Mouse (Mus musculus): ENCODE measurements around the gene Pde4dip. TPM values are rescaled to one million over a fixed set of nuclear protein-coding genes. Genes with fewer than 3 reads are reported as not detected.

The Pde4dip gene
- polyA plus RNA-seq, 1 experiment from 2014 or later = 99.4 TPM

GRCm38 (mm10) chr3:97799267-97799666 is 89.2 kb downstream of the Pde4dip start:
- Histone ChIP-seq H3K27ac (replicated peaks in 1 of 2; ENCODE audit: control insufficient read depth in 1 of 2, insufficient read depth in 1 of 2, low read depth in 2 of 2, low read length in 2 of 2) (0 out of 4 replicates have a peak overlapping the region, but pooled peaks have one; percentile 9 to 34), H3K4me2 (ENCODE audit: low read length) (no peak overlapping the region), H3K4me3 (ENCODE audit: control insufficient read depth in 1 of 2, insufficient read depth in 1 of 2, low read depth in 1 of 2, low read length in 2 of 2) (no peak overlapping the region), H3K4me1 (ENCODE audit: control insufficient read depth in 2 of 2, insufficient read depth in 2 of 2, low read length in 2 of 2) (peaks cover 32 to 70% of the 10 kb centered on the region in 2 experiments), H3K9me3 (ENCODE audit: control insufficient read depth, low read length) (no peaks in the 10 kb centered on the region), H3K27me3 (ENCODE audit: control insufficient read depth, insufficient read depth, low read length) (no peaks in the 10 kb centered on the region), H3K9ac (ENCODE audit: low read length) (no peak overlapping the region), H3K36me3 (ENCODE audit: control insufficient read depth, insufficient read depth, low read length) (peaks cover 9% of the 10 kb centered on the region; the same call in 1 of the 2 replicates)
- 58% methylated on average over 3 of the region's 3 CpGs for WGBS
- ATAC-seq (ENCODE audit: insufficient number of reproducible peaks, insufficient read depth, low FRiP score, low read depth) = no peak

GRCm38 (mm10) chr3:97797371-97797770 is 91.1 kb downstream of the Pde4dip start:
- no peaks in the 10 kb centered on the region for H3K9me3 ChIP-seq (ENCODE audit: control insufficient read depth, low read length)
- H3K27me3 ChIP-seq (ENCODE audit: control insufficient read depth, insufficient read depth, low read length) = no peaks in the 10 kb centered on the region
- H3K4me3 ChIP-seq (ENCODE audit: control insufficient read depth in 1 of 2, insufficient read depth in 1 of 2, low read depth in 1 of 2, low read length in 2 of 2) = no peak overlapping the region
- H3K27ac ChIP-seq (replicated peaks in 1 of 2; ENCODE audit: control insufficient read depth in 1 of 2, insufficient read depth in 1 of 2, low read depth in 2 of 2, low read length in 2 of 2) = peak overlapping the region; percentile 42 to 49; a peak in 3 of 4 replicates
- no peak for ATAC-seq (ENCODE audit: insufficient number of reproducible peaks, insufficient read depth, low FRiP score, low read depth)
- H3K9ac ChIP-seq (ENCODE audit: low read length) = peak overlapping the region; percentile 18; the same call in 1 of the 2 replicates
- peaks cover 28 to 68% of the 10 kb centered on the region in 2 experiments for H3K4me1 ChIP-seq (ENCODE audit: control insufficient read depth in 2 of 2, insufficient read depth in 2 of 2, low read length in 2 of 2)
- WGBS = 47% methylated on average over 6 of the region's 6 CpGs
- H3K4me2 ChIP-seq (ENCODE audit: low read length) = no peak overlapping the region
- peaks cover 21% of the 10 kb centered on the region for H3K36me3 ChIP-seq (ENCODE audit: control insufficient read depth, insufficient read depth, low read length)

GRCm38 (mm10) chr3:97793995-97794394 is 94.5 kb downstream of the Pde4dip start:
- Histone ChIP-seq H3K36me3 (ENCODE audit: control insufficient read depth, insufficient read depth, low read length) (peaks cover 52% of the 10 kb centered on the region), H3K9me3 (ENCODE audit: control insufficient read depth, low read length) (peaks cover 3% of the 10 kb centered on the region; the same call in 1 of the 2 replicates), H3K4me3 (ENCODE audit: control insufficient read depth in 1 of 2, insufficient read depth in 1 of 2, low read depth in 1 of 2, low read length in 2 of 2) (no peak overlapping the region), H3K4me1 (ENCODE audit: control insufficient read depth in 2 of 2, insufficient read depth in 2 of 2, low read length in 2 of 2) (peaks cover 20 to 37% of the 10 kb centered on the region in 2 experiments), H3K27ac (replicated peaks in 1 of 2; ENCODE audit: control insufficient read depth in 1 of 2, insufficient read depth in 1 of 2, low read depth in 2 of 2, low read length in 2 of 2) (peak overlapping the region; percentile 80), H3K4me2 (ENCODE audit: low read length) (no peak overlapping the region; the same call in 1 of the 2 replicates), H3K27me3 (ENCODE audit: control insufficient read depth, insufficient read depth, low read length) (no peaks in the 10 kb centered on the region), H3K9ac (ENCODE audit: low read length) (no peak overlapping the region)
- peak; percentile 60 for ATAC-seq (ENCODE audit: insufficient number of reproducible peaks, insufficient read depth, low FRiP score, low read depth)
- 26% methylated on average over 8 of the region's 8 CpGs for WGBS

DNA sequence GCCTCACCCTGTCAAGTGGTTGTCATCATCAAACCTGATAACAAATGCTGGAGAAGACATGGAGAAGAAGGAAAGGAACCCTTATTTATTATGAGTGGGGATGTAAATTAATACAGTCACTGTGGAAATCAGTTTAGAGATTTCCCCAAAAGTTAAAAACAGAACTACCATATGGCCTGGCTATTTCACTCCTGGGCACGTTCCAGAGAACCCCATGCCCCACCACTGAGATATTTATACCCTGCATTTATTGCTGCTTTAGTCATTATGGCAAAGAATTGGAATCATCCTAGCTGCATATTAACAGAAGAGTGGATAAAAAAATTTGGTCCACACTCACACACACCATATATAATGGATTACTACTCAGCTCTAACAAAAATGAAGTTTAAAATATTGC is 98.4 kb downstream of the Pde4dip start:
- no peak overlapping the region for H3K9ac ChIP-seq (ENCODE audit: low read length)
- no peak overlapping the region for H3K4me3 ChIP-seq (ENCODE audit: control insufficient read depth in 1 of 2, insufficient read depth in 1 of 2, low read depth in 1 of 2, low read length in 2 of 2)
- H3K27me3 ChIP-seq (ENCODE audit: control insufficient read depth, insufficient read depth, low read length) = no peaks in the 10 kb centered on the region
- peaks cover 64% of the 10 kb centered on the region for H3K36me3 ChIP-seq (ENCODE audit: control insufficient read depth, insufficient read depth, low read length)
- H3K9me3 ChIP-seq (ENCODE audit: control insufficient read depth, low read length) = peaks cover 3% of the 10 kb centered on the region; the same call in 1 of the 2 replicates
- H3K27ac ChIP-seq (replicated peaks in 1 of 2; ENCODE audit: control insufficient read depth in 1 of 2, insufficient read depth in 1 of 2, low read depth in 2 of 2, low read length in 2 of 2) = no peak overlapping the region
- ATAC-seq (ENCODE audit: insufficient number of reproducible peaks, insufficient read depth, low FRiP score, low read depth) = no peak
- H3K4me1 ChIP-seq (ENCODE audit: control insufficient read depth in 2 of 2, insufficient read depth in 2 of 2, low read length in 2 of 2) = peaks cover 9 to 16% of the 10 kb centered on the region in 2 experiments
- 80% methylated on average over 1 of the region's 1 CpGs for WGBS
- no peak overlapping the region for H3K4me2 ChIP-seq (ENCODE audit: low read length)

- H3K9me3 ChIP-seq (ENCODE audit: control insufficient read depth, low read length) = peaks cover 3% of the 10 kb centered on the region; the same call in 1 of the 2 replicates
- H3K9ac ChIP-seq (ENCODE audit: low read length) = no peak overlapping the region
- H3K27ac ChIP-seq (replicated peaks in 1 of 2; ENCODE audit: control insufficient read depth in 1 of 2, insufficient read depth in 1 of 2, low read depth in 2 of 2, low read length in 2 of 2) = no peak overlapping the region
- ATAC-seq (ENCODE audit: insufficient number of reproducible peaks, insufficient read depth, low FRiP score, low read depth) = no peak
- H3K4me3 ChIP-seq (ENCODE audit: control insufficient read depth in 1 of 2, insufficient read depth in 1 of 2, low read depth in 1 of 2, low read length in 2 of 2) = no peak overlapping the region
- H3K27me3 ChIP-seq (ENCODE audit: control insufficient read depth, insufficient read depth, low read length) = no peaks in the 10 kb centered on the region
- peaks cover 7 to 11% of the 10 kb centered on the region in 2 experiments for H3K4me1 ChIP-seq (ENCODE audit: control insufficient read depth in 2 of 2, insufficient read depth in 2 of 2, low read length in 2 of 2)
- peaks cover 64% of the 10 kb centered on the region for H3K36me3 ChIP-seq (ENCODE audit: control insufficient read depth, insufficient read depth, low read length)
- no peak overlapping the region for H3K4me2 ChIP-seq (ENCODE audit: low read length)
Observed at GRCm38 (mm10) chr3:97789317-97789716, 99.2 kb downstream of the Pde4dip start.

- peaks cover 7% of the 10 kb centered on the region; the same call in 1 of the 2 replicates for H3K36me3 ChIP-seq (ENCODE audit: control insufficient read depth, insufficient read depth, low read length)
- peaks cover 0 to 7% of the 10 kb centered on the region in 2 experiments; a peak in 1 of 4 replicates for H3K4me1 ChIP-seq (ENCODE audit: control insufficient read depth in 2 of 2, insufficient read depth in 2 of 2, low read length in 2 of 2)
- ATAC-seq (ENCODE audit: insufficient number of reproducible peaks, insufficient read depth, low FRiP score, low read depth) = no peak
- no peaks in the 10 kb centered on the region for H3K27me3 ChIP-seq (ENCODE audit: control insufficient read depth, insufficient read depth, low read length)
- H3K27ac ChIP-seq (replicated peaks in 1 of 2; ENCODE audit: control insufficient read depth in 1 of 2, insufficient read depth in 1 of 2, low read depth in 2 of 2, low read length in 2 of 2) = no peak overlapping the region
- 27% methylated on average over 4 of the region's 4 CpGs for WGBS
- H3K9ac ChIP-seq (ENCODE audit: low read length) = no peak overlapping the region
- no peaks in the 10 kb centered on the region for H3K9me3 ChIP-seq (ENCODE audit: control insufficient read depth, low read length)
- no peak overlapping the region for H3K4me3 ChIP-seq (ENCODE audit: control insufficient read depth in 1 of 2, insufficient read depth in 1 of 2, low read depth in 1 of 2, low read length in 2 of 2)
- H3K4me2 ChIP-seq (ENCODE audit: low read length) = no peak overlapping the region
Observed at GRCm38 (mm10) chr3:97776195-97776594, 112.3 kb downstream of the Pde4dip start.

GRCm38 (mm10) chr3:97775742-97776141 is 112.8 kb downstream of the Pde4dip start:
- Histone ChIP-seq H3K9me3 (ENCODE audit: control insufficient read depth, low read length) (no peaks in the 10 kb centered on the region), H3K4me3 (ENCODE audit: control insufficient read depth in 1 of 2, insufficient read depth in 1 of 2, low read depth in 1 of 2, low read length in 2 of 2) (no peak overlapping the region), H3K9ac (ENCODE audit: low read length) (no peak overlapping the region), H3K36me3 (ENCODE audit: control insufficient read depth, insufficient read depth, low read length) (peaks cover 7% of the 10 kb centered on the region; the same call in 1 of the 2 replicates), H3K4me2 (ENCODE audit: low read length) (no peak overlapping the region), H3K27ac (replicated peaks in 1 of 2; ENCODE audit: control insufficient read depth in 1 of 2, insufficient read depth in 1 of 2, low read depth in 2 of 2, low read length in 2 of 2) (no peak overlapping the region), H3K4me1 (ENCODE audit: control insufficient read depth in 2 of 2, insufficient read depth in 2 of 2, low read length in 2 of 2) (peaks cover 0 to 7% of the 10 kb centered on the region in 2 experiments; a peak in 1 of 4 replicates), H3K27me3 (ENCODE audit: control insufficient read depth, insufficient read depth, low read length) (no peaks in the 10 kb centered on the region)
- WGBS = 59% methylated on average over 2 of the region's 2 CpGs
- no peak for ATAC-seq (ENCODE audit: insufficient number of reproducible peaks, insufficient read depth, low FRiP score, low read depth)

- ATAC-seq (ENCODE audit: insufficient number of reproducible peaks, insufficient read depth, low FRiP score, low read depth) = no peak
- H3K9ac ChIP-seq (ENCODE audit: low read length) = no peak overlapping the region
- peaks cover 0 to 7% of the 10 kb centered on the region in 2 experiments; a peak in 1 of 4 replicates for H3K4me1 ChIP-seq (ENCODE audit: control insufficient read depth in 2 of 2, insufficient read depth in 2 of 2, low read length in 2 of 2)
- WGBS = 67% methylated on average over 1 of the region's 1 CpGs
- H3K4me3 ChIP-seq (ENCODE audit: control insufficient read depth in 1 of 2, insufficient read depth in 1 of 2, low read depth in 1 of 2, low read length in 2 of 2) = no peak overlapping the region
- peaks cover 7% of the 10 kb centered on the region; the same call in 1 of the 2 replicates for H3K36me3 ChIP-seq (ENCODE audit: control insufficient read depth, insufficient read depth, low read length)
- H3K27me3 ChIP-seq (ENCODE audit: control insufficient read depth, insufficient read depth, low read length) = no peaks in the 10 kb centered on the region
- H3K9me3 ChIP-seq (ENCODE audit: control insufficient read depth, low read length) = no peaks in the 10 kb centered on the region
- H3K4me2 ChIP-seq (ENCODE audit: low read length) = no peak overlapping the region
- H3K27ac ChIP-seq (replicated peaks in 1 of 2; ENCODE audit: control insufficient read depth in 1 of 2, insufficient read depth in 1 of 2, low read depth in 2 of 2, low read length in 2 of 2) = no peak overlapping the region
Observed at GRCm38 (mm10) chr3:97774861-97775260, 113.6 kb downstream of the Pde4dip start.
